Mouse (Mus musculus): ENCODE data around the gene Chrna7. TPM values are rescaled to one million over a fixed set of nuclear protein-coding genes. Genes with fewer than 3 reads are reported as not detected.

Chrna7 gene
- polyA plus RNA-seq (2015; fragmentation: Nextera tagmentation; extraction: Ambion mirVana), result 0.22 and 0.34 TPM in 2 replicates

DNA sequence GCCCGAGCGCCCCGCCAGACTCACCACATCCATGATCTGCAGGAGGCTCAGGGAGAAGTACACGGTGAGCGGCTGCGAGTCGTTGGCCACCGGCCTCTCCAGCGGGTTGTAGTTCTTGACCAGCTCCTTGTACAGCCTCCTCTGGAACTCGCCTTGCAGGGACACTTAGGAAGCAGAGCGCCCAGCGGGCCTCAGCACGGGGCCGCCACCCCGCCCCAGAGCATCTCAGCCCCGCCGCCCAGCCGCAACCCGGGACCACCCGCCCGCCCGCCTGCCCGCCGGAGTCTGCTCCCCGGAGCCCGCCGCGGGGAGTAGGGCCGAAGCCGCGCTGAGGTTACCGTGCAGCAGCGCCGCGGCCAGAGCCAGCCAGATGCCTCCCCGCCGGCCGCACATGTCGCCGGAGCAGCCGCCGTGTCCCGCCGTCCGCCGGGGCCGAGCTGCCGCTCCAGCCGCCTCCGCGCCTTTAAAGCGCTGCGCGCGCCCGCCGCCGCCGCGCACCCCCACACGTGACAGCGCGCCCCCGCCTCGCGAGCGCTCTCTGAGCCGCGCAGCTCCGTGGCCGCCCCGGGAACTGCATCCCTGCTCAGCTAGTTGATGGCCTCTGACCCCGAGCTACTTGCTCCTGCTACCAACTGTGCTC, at the start of gene Chrna7:
Gene Chrna7, minus strand, starts transcription at position 486 of the 640 bp plus-strand sequence.
- peak within 1 kb of the TSS; percentile 51; the same call in 1 of the 2 replicates for H3K9ac ChIP-seq (ENCODE audit: low read depth, low read length)
- peak; percentile 75 for TF ChIP-seq CTCF (IDR thresholded peaks at IDR 0.05; ENCODE audit: low read depth)
- ATAC-seq, result peak; percentile 96

DNA sequence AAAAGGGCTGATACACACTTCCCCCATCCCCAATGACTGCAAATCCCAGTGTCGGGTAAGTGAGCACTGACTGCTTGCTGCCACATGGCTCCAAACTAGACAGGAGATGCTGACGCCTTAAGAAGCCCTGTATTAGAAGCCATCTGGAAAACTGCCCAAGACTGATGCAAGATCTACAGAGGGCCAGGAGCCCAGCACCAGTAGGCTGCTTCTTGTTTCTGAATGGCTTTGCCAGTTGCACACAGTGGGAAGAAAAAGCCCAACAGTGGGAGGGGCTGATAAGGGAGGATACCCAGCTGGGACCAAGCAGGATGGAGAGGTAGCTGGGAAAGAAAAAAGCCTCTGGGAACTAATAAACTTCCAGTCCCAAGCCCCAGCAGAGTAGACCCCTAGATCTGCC, 37.0 kb upstream of the Chrna7 start:
- no peak for ATAC-seq
- WGBS, result 80% methylated on average over 2 of the region's 2 CpGs
- H3K9me3 ChIP-seq (ENCODE audit: control insufficient read depth), result no peaks in the 10 kb centered on the region
- no peaks in the 10 kb centered on the region for H3K27me3 ChIP-seq (replicated peaks; ENCODE audit: control insufficient read depth, insufficient read depth, low read length)
- H3K4me1 ChIP-seq (replicated peaks; ENCODE audit: control insufficient read depth, insufficient read depth, low read length), result no peaks in the 10 kb centered on the region
- H3K36me3 ChIP-seq (ENCODE audit: control insufficient read depth, insufficient read depth), result no peaks in the 10 kb centered on the region
- no peak overlapping the region for H3K4me2 ChIP-seq (replicated peaks; ENCODE audit: low read depth)
- TF ChIP-seq CTCF (IDR thresholded peaks at IDR 0.05; ENCODE audit: low read depth), result no peak
- H3K4me3 ChIP-seq (ENCODE audit: low read depth, low read length), result no peak overlapping the region
- no peak overlapping the region for H3K9ac ChIP-seq (ENCODE audit: low read depth, low read length)
- no peak overlapping the region for H3K27ac ChIP-seq (ENCODE audit: low read depth, low read length)

More for the DNA sequence above, at the start of gene Chrna7:
- no peaks in the 10 kb centered on the region for H3K4me1 ChIP-seq (replicated peaks; ENCODE audit: control insufficient read depth, insufficient read depth, low read length)
- under 1% methylated on average over 48 of the region's 73 CpGs for WGBS
- H3K27me3 ChIP-seq (replicated peaks; ENCODE audit: control insufficient read depth, insufficient read depth, low read length), result 0 out of 2 replicates have a peak, but pooled peaks cover 9% of the 10 kb centered on the region
- no peak within 1 kb of the TSS for H3K27ac ChIP-seq (ENCODE audit: low read depth, low read length)
- peak within 1 kb of the TSS; percentile 98 for H3K4me2 ChIP-seq (replicated peaks; ENCODE audit: low read depth)
- no peaks in the 10 kb centered on the region for H3K36me3 ChIP-seq (ENCODE audit: control insufficient read depth, insufficient read depth)
- H3K9me3 ChIP-seq (ENCODE audit: control insufficient read depth), result no peaks in the 10 kb centered on the region
- peak within 1 kb of the TSS; percentile 59 for H3K4me3 ChIP-seq (ENCODE audit: low read depth, low read length)

DNA sequence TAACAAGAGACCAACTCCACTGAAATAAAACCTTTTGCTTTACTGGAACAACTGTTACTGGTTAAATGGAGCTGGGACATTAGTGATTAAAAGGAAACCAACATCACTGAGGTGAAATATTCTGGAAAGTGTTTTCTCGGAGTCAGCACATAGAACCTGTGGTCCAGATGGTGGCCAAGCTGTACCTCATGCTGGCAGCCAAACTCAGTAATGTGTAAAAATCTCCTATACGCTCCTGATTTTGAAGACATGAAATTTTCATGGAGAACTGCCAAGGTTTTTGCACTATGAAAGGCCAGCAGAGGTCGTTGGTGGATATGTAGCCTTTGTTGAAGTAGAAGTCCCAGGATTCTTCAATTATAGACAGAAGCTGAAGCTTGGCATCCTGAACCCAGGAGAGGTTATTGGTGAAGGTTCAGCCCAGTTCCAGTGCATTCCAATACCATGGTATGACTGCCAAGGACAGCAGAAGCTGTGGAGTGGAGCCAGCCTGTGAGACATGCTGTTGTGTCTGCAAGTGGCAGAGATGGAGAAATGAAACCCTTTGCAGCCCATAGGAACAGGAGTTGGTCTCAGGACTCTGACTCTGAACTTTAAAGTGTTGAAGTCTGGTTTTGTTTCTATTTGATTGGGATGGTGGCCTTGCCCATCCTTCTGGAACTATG, 25.6 kb upstream of the Chrna7 start:
- no peaks in the 10 kb centered on the region for H3K27me3 ChIP-seq (replicated peaks; ENCODE audit: control insufficient read depth, insufficient read depth, low read length)
- no peak for TF ChIP-seq CTCF (IDR thresholded peaks at IDR 0.05; ENCODE audit: low read depth)
- H3K9ac ChIP-seq (ENCODE audit: low read depth, low read length), result no peak overlapping the region
- H3K36me3 ChIP-seq (ENCODE audit: control insufficient read depth, insufficient read depth), result no peaks in the 10 kb centered on the region
- H3K4me2 ChIP-seq (replicated peaks; ENCODE audit: low read depth), result no peak overlapping the region
- no peaks in the 10 kb centered on the region for H3K4me1 ChIP-seq (replicated peaks; ENCODE audit: control insufficient read depth, insufficient read depth, low read length)
- H3K4me3 ChIP-seq (ENCODE audit: low read depth, low read length), result no peak overlapping the region
- H3K27ac ChIP-seq (ENCODE audit: low read depth, low read length), result no peak overlapping the region
- 78% methylated on average over 3 of the region's 3 CpGs for WGBS
- H3K9me3 ChIP-seq (ENCODE audit: control insufficient read depth), result no peaks in the 10 kb centered on the region
- no peak for ATAC-seq

DNA sequence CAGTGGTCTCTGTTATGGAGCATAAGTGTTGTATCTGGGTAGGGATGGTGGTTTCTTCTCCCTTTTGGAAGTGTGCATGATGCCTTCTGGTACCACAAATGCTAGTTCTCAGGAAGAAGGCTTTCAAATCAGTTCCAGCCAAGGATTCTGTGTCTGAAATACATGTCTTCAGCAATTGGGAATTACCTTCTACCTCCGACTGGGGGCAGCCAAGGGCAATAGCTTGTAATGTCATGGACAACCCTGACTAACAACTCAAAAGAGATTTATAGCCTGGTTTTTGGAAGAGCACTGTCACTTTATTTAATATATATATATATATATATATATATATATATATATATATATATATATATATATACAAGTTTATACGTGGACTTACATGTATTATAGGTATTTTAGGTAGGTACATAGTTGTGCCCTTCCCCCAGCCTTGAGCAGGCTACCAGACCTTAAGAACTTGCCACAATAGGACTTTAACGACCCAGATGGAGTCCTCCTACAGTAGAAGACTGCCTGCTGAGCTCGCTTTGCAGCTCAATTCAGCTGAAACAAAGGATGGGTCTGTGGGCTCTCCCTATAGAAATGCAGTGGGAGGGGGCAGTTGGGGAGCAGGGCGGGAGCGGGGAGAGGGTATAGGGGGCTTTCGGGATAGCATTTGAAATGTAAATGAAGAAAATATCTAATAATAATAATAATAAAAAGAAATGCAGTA, 12.9 kb upstream of the Chrna7 start:
- no peak for ATAC-seq
- Histone ChIP-seq H3K27ac (ENCODE audit: low read depth, low read length) (no peak overlapping the region), H3K4me1 (replicated peaks; ENCODE audit: control insufficient read depth, insufficient read depth, low read length) (no peaks in the 10 kb centered on the region), H3K4me2 (replicated peaks; ENCODE audit: low read depth) (no peak overlapping the region), H3K9ac (ENCODE audit: low read depth, low read length) (no peak overlapping the region), H3K27me3 (replicated peaks; ENCODE audit: control insufficient read depth, insufficient read depth, low read length) (no peaks in the 10 kb centered on the region), H3K36me3 (ENCODE audit: control insufficient read depth, insufficient read depth) (no peaks in the 10 kb centered on the region), H3K4me3 (ENCODE audit: low read depth, low read length) (no peak overlapping the region), H3K9me3 (ENCODE audit: control insufficient read depth) (no peaks in the 10 kb centered on the region)
- WGBS, result 52% methylated on average over 7 of the region's 7 CpGs
- no peak for TF ChIP-seq CTCF (IDR thresholded peaks at IDR 0.05; ENCODE audit: low read depth)

DNA sequence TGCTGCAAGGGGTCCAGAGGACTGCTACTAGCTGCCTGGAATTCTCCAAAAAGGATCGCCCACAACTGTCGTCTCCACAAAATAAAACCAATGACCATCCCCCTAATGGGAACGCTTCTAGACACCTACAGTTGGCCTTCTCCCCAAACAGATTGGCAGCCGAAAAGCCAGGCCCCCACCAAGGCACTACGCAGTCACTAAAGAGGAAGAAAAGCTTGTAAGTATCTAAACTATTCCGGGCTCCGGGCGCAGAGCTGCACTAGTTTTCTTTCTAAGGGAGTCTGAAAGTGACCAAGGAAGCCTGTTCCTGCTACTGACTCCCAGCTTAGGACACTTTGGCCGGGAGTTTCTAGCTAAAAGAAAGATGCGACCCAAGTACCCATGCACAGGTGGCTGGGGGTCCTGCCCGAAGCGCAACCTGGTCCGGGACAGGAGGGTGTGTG, 707 bp downstream of the Chrna7 start:
- TF ChIP-seq CTCF (IDR thresholded peaks at IDR 0.05; ENCODE audit: low read depth), result no peak
- H3K4me2 ChIP-seq (replicated peaks; ENCODE audit: low read depth), result peak overlapping the region; percentile 98
- H3K9ac ChIP-seq (ENCODE audit: low read depth, low read length), result peak overlapping the region; percentile 51; the same call in 1 of the 2 replicates
- 0 out of 2 replicates have a peak, but pooled peaks cover 9% of the 10 kb centered on the region for H3K27me3 ChIP-seq (replicated peaks; ENCODE audit: control insufficient read depth, insufficient read depth, low read length)
- H3K4me1 ChIP-seq (replicated peaks; ENCODE audit: control insufficient read depth, insufficient read depth, low read length), result no peaks in the 10 kb centered on the region
- no peaks in the 10 kb centered on the region for H3K36me3 ChIP-seq (ENCODE audit: control insufficient read depth, insufficient read depth)
- H3K9me3 ChIP-seq (ENCODE audit: control insufficient read depth), result no peaks in the 10 kb centered on the region
- 2% methylated on average over 13 of the region's 13 CpGs for WGBS
- peak overlapping the region; percentile 59 for H3K4me3 ChIP-seq (ENCODE audit: low read depth, low read length)
- H3K27ac ChIP-seq (ENCODE audit: low read depth, low read length), result no peak overlapping the region
- ATAC-seq, result no peak

DNA sequence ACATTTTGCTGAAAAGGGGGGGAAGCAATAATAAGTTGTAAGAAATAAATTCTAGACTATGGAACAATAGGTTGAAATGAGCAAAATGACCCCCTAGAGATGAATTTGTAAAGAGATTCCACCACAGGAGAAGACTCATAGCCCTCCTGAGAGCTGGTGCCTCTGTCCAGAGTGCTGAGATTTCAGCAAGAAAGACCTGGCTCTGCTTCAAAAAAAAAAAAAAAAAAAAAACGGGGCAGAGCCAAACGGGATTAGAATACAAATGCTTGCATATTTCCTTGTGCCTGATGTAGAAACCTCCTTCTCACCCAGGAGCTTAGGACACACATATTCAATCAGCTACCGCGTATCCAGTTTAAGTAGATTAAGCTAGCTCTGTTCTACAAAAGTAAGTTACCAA, 2.9 kb downstream of the Chrna7 start:
- Histone ChIP-seq H3K4me1 (replicated peaks; ENCODE audit: control insufficient read depth, insufficient read depth, low read length) (no peaks in the 10 kb centered on the region), H3K36me3 (ENCODE audit: control insufficient read depth, insufficient read depth) (no peaks in the 10 kb centered on the region), H3K9ac (ENCODE audit: low read depth, low read length) (no peak overlapping the region), H3K9me3 (ENCODE audit: control insufficient read depth) (no peaks in the 10 kb centered on the region), H3K4me2 (replicated peaks; ENCODE audit: low read depth) (no peak overlapping the region), H3K27me3 (replicated peaks; ENCODE audit: control insufficient read depth, insufficient read depth, low read length) (0 out of 2 replicates have a peak, but pooled peaks cover 9% of the 10 kb centered on the region), H3K4me3 (ENCODE audit: low read depth, low read length) (no peak overlapping the region), H3K27ac (ENCODE audit: low read depth, low read length) (no peak overlapping the region)
- ATAC-seq, result no peak
- 27% methylated on average over 4 of the region's 4 CpGs for WGBS
- TF ChIP-seq CTCF (IDR thresholded peaks at IDR 0.05; ENCODE audit: low read depth), result no peak

Measured in intestine, postnatal 0 days (tissue).